Mouse (Mus musculus) lung, adult 2 months (tissue): ENCODE results near the gene Scrt2.

Experiments
- CTCF ChIP-seq: fragments of 200-500 bp; IDR thresholded peaks from 2 replicates; pipeline ENCODE4 v1.5.1; 2011; ENCODE audit warnings: mild to moderate bottlenecking, low read length, control low read depth; ENCODE audit not compliant: insufficient read depth
- POLR2A ChIP-seq: fragments of 200-500 bp; IDR thresholded peaks from 2 replicates; pipeline ENCODE4 v1.6.1; 2011; ENCODE audit warnings: low read depth, mild to moderate bottlenecking, control low read depth, low read length, borderline replicate concordance; ENCODE audit errors: extremely low read depth

- no peak for TF ChIP-seq CTCF
- no peak for TF ChIP-seq POLR2A
Measured at GRCm38 (mm10) chr2:152129778-152130177, 48.4 kb downstream of the Scrt2 start.
